Mouse (Mus musculus): Measurements from ENCODE around the gene Slc4a11. TPM values are rescaled to one million over a fixed set of nuclear protein-coding genes. Genes with fewer than 3 reads are reported as not detected.

Slc4a11 gene
- polyA plus RNA-seq, 1 experiment from 2014 or later = 15.2 TPM

GRCm38 (mm10) chr2:130634739-130635411 is 62.4 kb downstream of the Slc4a11 start:
- ChIA-PET POLR2A (no interaction called here), CTCF (no interaction called here)
- ATAC-seq (no peak), DNase-seq (ENCODE audit: low read depth, low spot score) (no peak)
- H3K27me3 ChIP-seq = no peaks in the 10 kb centered on the region
- in situ Hi-C loops (cut with MboI; ENCODE audit: low pct_unique_long_range_greater_than_20kb) = no loop called here
- no peak for TF ChIP-seq CTCF (IDR thresholded peaks at IDR 0.05)

Other genes with a start within 250 kb of the Slc4a11 start
- gene Ptpra, start 247.2 kb downstream of the Slc4a11 start, polyA plus RNA-seq (2021) = 90.4 TPM
- gene Mrps26, start 133.8 kb downstream of the Slc4a11 start, polyA plus RNA-seq (2021) = 73.1 TPM
- gene Oxt, start 121.3 kb downstream of the Slc4a11 start, polyA plus RNA-seq (2021) = not detected
- gene Avp, start 115.0 kb downstream of the Slc4a11 start, polyA plus RNA-seq (2021) = not detected
- gene Fastkd5, start 67.5 kb downstream of the Slc4a11 start, polyA plus RNA-seq (2021) = 8.1 TPM
- 8.9 TPM for gene Ubox5, start 67.5 kb downstream of the Slc4a11 start, polyA plus RNA-seq (2021)
- gene Lzts3, start 54.7 kb downstream of the Slc4a11 start, polyA plus RNA-seq (2021) = 14.6 TPM
- 138 TPM for gene Ddrgk1, start 32.9 kb downstream of the Slc4a11 start, polyA plus RNA-seq (2021)
- gene Itpa, start 29.9 kb downstream of the Slc4a11 start, polyA plus RNA-seq (2021) = 59.1 TPM
- gene 4930402H24Rik, start 208.9 kb upstream of the Slc4a11 start, polyA plus RNA-seq (2021) = 50.9 TPM
- gene Atrn, start 209.0 kb upstream of the Slc4a11 start, polyA plus RNA-seq (2021) = 32.9 TPM

Data from Patski (cell line).